Mouse (Mus musculus): ENCODE results near the gene Acox2.

Acox2 gene

DNA sequence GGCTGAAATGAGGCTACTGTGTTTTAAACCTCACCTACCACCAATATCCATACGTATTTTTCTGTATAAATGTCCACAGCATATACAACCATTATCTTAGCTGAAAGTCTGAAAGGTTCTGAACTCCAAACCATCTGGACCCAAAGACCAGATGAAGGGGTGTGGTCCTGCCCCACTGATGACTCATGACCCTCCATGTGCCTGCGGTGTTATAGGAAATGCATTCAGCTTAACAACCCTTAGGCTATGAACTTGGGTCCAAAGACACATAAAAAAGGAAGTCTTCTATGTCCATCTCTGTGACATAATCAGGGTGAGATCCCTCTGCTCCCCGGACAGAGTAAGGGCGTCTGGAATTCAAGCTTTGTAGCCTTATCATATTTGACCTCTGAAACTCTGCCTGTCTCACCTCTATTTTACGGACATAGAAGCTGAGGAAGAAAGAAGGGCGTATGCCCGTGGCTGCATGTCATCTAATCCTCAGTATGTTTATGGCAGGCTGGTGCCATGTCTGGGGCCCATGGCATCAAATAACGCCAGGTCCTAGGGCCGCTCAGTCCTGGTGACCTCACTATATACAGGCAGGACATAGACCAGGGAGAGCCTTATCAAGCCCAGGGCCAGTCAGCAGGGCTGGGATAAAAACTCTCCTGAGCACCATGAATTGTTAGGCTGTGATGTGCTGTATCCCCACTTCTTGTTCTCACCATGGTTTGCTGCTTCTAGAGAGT lies 8.8 kb downstream of the Acox2 start:
- in situ Hi-C loops (cut with MseI, MboI): no loop called here

DNA sequence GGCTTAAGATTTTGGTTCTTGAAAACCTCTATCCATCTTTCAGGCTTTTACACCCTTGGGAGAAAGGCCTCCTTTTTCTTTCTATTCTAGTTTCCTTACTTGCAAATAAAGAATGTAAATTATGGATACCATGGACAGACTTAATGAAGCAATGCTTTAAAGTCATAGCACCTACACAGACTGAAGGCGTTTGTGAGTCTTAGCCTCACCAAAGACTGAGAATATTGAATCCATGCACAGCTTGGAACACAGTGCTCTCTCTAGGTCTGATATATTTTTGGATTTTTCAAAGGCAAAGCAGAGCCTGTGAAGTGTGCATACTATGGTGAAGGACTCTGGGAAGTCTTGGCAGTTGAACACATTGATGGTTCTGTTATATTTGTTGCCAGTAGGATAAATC lies 9.9 kb downstream of the Acox2 start:
- in situ Hi-C loops (cut with MseI, MboI): no loop called here

DNA sequence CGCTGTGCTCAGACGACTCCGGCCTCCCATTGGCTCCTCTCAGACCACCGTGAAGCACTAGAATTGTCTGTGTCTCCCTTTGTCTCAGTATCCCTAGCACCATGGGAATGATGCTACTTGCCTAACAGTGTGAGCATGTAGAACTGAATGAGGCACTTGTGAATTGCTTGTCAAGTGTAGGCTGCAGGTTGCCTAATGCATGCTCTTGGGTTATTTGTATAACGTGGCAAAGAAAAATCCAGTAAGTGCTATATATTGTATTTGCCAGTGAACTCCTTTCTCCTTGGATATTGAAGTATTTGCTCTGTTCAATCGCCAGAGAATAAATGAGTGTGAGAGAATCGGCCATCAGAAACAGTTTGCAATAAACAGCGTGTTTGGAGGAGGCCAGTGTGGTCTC lies 12.3 kb downstream of the Acox2 start:
- in situ Hi-C loops (cut with MseI, MboI): no loop called here

DNA sequence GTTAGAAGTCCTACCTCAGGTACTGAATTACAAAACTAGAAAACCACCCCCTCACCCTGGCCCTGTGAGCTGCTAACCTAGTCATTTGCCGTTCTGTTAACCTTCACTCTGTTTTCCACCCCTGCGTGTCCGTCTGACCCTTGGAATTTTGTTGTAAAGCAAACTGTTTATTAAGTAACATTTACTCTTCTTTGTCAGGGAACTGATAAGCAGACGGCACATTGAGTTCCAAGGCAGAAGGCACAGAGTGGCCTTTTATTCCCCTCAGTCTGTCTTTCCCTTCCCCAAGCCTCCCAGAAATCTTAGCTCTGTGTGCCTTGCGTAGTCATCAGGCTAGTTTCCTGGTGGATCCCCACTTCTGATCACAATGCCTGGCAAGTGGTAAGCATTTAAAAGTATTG lies 14.9 kb downstream of the Acox2 start:
- in situ Hi-C loops (cut with MseI, MboI): no loop called here

DNA sequence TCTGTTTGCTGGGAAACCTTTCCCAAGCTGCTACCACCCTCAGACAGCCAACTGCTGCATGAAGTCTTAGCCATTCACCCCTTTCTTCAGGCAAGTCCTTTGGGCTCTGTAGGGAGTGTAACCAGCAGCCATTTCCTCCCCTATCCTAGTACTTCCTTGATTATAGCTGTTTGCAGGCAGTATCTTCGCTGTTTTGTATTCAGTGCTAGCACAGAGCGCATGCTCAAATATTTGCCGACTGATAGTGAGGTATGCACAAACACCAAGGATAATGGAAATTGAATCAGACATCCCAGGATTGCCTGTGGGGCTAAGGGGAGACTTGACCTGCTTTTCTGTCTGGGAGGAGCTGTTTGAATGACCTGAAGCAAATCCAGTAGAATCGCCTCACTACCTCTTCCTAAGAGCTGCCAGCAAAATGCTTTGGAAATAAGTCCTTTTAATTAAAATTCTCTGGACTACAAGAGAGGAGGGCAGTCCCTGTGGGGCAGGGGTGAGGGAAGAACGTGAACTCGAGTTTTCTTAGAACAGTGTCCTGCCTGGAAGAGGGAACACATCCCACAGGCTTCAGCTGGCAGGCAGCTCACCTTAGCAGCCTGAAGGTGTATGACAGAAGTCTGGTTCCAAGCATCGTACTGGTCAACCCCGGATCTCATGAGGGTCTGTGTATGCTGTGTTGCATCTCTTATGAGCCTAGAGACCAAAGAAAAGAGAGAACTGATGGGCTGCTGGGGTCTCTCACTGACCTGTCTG lies 15.8 kb downstream of the Acox2 start:
- in situ Hi-C loops (cut with MseI, MboI): no loop called here

DNA sequence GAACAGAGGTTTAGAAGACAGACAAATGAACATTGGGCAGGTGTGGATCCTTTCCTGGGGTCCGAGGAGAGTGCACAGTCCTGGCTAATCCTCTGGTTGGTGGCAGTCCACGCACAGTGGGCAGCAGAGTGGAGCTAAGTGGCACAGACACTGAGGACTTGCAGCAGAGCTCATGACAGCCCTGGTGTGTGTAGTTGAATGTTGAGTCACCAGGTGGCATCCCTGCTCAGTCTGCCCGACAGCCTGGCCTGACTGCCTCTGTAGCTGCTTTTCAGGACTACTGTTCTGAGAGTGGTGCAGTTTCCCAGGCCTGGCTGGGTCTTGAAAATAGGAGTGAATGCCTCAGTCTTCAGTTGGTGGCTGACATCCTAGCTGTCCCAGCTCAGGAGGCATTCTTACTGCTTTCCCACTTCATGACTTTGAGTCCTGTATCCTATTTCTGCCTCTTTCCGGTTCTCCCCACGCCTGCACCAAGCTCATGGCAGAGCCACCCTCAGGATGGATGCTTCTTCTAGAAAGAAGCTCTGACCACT lies 16.7 kb downstream of the Acox2 start:
- in situ Hi-C loops (cut with MseI, MboI): no loop called here

DNA sequence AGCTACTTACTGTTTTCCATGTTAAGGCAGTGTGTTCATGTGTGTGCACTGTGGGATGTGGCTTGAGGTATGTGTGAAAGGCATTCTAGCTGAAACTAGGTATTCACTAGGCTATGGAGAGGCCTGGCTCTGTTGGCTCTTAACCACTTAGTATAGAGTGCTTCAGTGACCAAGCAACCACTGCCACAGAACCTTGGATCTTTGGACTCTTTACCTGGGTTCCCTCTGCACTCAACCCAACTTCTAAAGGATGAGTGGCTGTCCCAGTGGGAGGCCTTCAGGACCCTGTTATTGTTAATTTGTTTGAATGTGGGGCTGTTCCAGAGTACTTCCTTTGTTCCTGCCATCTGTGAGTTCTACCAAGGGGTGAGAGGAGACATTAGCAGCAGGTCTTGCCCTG lies 17.3 kb downstream of the Acox2 start:
- in situ Hi-C loops (cut with MseI, MboI): no loop called here

DNA sequence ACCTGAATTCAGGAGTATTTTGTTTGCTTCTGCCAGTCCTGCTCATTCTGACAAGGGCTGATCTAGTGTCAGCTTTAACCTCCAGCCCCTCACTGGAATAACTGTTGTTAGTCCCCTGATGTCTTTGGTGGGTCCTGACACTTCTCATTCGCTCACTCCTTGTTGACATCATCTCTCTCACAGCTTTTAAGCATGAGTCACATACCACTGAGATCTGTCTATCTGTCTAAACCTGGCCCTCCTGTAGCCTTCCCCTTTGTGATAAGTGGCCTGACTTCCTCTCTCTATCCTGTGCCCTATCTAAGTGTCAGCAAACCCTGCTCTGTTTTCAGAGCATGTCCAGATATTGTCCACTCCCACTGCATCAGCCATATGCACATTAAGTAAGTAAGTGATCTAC lies 25.9 kb downstream of the Acox2 start:
- in situ Hi-C loops (cut with MseI, MboI): no loop called here

DNA sequence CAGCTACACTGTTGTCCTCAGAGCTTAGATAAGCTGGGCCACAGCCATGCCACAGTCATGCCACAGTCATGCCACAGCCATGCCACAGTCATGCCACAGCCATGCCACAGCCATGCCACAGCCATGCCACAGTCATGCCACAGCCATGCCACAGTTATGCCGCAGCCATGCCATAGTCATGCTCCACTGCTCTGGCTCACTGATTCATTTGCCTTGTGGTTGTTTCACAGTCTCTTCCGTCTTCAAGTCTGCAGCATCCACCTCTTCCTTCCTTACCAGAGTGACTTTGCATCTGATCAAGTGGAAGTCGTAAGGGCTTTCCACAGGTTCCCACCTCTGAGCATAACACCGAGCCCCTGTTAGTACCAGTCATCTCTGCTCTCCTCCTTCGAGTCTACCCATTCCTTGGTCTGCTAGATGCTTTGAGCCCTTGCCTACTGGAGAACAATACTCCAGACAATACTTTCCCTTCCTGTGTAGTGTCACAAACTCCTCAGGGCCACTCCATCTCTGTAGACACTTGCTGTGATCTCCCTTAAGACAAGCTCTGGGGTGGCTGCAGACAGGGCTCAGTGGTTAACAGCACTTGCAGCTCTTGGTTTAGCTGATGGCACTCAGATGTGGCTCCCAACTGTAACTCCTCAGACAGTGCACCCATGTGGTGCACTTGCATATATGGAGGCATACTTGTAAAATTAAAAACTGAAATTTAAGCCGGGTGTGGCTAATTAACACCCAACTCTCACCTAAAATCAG lies 26.8 kb downstream of the Acox2 start:
- in situ Hi-C loops (cut with MseI, MboI): no loop called here

DNA sequence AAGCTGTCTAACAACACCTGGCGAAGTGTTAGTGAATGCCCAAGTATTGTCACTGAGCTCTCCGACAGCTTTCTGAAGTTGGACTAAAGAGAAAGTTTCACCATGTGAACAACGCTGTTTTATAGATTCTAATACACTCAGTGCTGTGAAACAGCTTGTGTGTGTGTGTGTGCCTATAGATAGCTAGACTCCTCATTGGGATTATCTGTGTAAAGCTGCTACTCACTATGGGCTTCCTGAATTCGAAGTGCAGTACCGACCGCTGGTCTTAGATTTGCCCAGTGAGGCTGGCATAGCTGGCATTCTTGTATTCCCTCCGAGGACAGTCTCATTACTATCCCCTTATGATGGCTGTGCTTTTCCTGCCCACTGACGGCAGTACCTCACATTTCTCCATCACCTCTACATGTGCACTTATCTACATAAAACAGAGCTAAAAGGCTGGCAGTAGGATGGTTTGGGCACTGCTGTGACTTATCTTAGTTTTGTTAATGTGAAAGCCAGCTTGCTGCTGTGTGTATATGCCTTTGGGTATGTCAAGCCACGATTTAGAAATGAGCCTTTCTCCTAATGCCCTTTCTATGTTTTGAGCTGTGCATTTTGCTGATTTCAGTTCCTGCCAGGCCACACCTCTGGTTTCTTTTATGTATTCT lies 29.7 kb downstream of the Acox2 start:
- in situ Hi-C loops (cut with MseI, MboI): no loop called here

DNA sequence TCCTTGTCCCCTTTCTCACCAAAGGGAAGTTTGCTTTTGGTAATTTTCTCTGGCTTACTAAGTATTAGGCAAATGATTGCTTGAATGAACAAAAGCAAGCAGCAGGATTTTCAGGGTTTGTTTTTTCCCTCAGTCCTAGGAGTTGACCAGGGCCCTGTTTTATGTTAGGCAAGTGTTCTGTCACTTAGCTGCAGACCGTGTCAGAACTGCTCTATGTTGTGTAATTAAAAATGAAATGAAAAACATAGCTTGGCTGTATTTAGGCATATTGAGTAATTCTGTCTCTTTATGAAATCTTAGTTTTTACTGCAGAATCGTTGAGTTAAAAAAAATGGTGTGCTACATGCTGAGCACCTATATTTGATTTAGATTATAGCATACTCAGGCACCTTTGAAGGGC lies 34.3 kb downstream of the Acox2 start:
- in situ Hi-C loops (cut with MseI, MboI): no loop called here

DNA sequence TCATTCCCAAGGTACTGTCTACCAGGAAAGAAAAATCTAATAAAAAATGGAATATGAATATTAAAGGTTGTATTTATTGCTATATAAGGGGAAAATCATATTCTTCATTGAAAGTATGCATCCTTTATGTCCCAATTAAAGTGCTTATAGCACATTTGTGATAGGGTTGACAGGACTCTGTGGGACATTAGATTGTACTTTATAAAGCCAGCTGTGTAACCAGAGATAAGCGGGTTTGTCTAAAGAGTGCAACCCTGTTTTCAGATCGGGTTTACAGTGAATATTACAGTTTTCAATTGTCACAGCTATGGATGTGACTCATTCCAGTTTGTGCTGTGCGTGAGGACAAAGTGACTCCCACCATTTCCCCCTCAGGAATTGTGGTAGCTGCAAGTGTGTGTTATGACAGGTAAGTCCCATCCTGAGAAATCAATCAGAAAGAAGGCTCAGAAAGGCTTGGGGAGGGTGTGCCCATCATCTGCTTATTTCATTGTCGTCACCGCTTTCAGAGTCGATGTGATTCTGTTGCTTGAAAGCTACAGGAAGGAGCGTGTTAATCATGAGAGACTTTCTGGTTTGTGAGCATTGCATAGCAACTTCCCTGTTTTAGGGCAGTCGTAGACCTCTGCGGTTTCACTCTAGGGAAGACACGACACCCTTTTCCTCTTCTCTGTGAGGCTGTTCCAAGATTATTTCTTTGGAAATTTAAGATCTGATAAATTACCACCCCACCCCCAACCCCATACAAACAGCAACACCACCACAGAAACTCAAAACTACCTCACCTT lies 35.5 kb downstream of the Acox2 start:
- in situ Hi-C loops (cut with MseI, MboI): no loop called here

DNA sequence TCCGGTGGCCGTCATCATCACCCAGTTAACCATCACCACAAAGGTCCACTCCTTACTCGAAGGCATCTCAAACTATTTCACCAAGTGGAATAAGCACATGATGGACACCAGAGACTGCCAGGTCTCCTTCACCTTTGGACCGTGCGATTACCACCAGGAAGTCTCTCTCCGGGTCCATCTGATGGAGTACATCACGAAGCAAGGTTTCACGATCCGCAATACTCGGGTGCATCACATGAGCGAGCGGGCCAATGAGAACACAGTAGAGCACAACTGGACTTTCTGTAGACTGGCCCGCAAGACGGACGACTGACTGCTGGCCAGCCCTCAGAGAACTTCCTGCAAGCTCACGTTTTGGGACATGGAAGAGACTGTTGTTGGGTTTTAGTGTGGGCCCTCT lies 36.6 kb downstream of the Acox2 start:
- in situ Hi-C loops (cut with MseI, MboI): no loop called here

DNA sequence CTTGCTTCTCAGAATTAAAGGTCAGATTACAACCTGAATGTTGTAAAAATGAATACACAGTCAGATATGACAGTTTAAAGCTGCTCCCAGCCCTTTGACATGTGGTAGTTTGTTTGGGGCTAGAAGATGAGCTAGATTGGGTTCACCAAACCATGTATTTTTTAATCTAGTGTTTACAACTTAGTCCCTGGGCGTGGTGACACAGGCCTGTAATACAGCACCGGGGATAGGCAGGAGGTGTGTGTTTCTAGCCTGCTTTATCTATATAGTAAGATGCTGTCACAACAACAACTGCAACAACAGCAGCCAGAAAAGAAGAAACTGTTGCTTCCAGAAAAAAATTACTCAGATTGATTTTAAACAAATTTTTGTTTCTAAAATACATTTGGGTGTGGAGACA lies 38.2 kb downstream of the Acox2 start:
- in situ Hi-C loops (cut with MseI, MboI): no loop called here

DNA sequence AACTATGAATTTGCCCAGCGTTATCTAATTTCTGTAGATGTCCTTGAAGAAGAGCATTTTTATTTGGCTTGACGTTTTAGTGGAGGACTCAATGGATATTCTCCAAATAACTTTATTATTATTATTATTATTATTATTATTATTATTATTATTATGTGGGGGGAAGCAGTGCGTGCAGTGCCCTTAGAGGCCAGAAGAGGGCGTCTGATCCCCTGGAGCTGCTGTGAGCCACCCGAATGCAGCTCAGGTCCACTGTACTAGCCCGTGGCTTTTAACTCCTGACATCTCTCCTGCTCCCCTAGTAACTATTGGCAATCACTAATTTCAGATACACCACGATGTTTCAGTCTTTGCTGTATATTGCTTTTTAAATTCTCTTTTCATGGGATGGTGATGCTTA lies 38.8 kb downstream of the Acox2 start:
- in situ Hi-C loops (cut with MseI, MboI): no loop called here

DNA sequence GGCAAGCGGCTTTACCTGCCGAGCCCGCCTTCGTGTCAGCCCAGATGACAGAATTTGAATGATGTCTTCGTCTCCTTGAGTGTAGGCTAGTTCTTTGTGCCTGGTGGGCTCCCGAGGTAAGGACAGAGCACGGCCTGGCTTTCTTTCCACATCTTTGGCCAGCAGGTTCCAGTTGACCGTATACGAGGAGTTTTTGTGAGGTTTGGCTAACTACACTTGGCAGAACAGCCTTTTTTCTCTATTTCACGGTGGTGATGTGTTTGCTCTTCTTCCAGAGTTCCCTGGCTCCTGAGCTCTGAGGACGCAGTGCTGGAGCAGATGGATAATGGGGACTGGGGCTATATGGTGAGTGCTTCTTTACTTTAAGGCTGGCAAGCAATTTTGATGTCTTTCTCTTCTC lies 39.3 kb downstream of the Acox2 start:
- in situ Hi-C loops (cut with MseI, MboI): no loop called here

DNA sequence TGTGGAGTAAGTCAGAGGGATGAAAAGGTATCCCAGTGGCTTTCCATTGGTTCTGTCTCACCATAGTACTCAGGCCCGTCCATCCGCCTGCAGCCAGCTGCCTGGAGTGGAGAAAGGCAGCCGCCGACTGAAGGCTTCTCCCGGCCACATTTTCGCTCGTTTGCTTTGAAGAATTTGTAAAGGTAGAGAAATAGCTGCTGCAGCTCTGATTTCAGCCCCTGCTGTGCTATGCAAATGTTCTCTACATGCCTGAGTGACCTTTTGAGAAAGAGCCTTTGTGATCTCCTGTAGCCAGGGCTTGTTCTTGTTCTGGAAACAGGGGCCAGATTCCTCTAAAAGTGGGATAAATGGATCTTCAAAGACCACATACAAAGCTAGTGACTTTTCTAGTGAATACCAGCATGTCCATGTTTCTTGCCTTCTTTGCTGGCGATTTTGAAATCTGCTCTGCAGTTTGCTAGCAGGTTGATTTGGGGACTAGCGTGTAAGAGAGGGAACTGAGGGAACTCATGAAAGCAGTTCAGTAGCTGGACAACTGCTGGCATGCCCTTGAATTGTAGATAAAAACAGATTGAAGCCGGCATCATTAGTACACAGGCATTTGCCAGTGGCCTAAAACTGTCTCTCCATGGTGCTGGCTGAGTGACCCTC lies 40.3 kb downstream of the Acox2 start:
- in situ Hi-C loops (cut with MseI, MboI): no loop called here

DNA sequence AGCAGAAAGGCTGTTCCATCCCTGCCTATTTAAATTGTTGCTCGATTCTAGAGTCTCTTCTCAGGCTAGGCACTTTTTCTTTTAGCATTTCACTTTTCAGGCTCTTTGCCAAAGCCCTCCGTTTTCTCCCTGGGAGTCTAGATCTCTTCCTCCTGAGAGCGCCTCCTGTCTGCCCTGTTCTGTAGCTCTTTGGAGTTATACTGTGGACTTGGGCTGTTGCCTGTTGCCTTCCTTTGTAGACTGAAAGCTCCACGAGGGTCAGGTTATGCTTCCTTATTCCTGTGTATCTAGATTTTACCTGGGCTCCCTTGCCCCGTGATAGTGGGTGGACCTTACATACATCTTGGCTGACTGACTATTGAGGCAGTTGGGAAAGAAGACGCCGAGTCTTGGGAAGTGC lies 40.9 kb downstream of the Acox2 start:
- in situ Hi-C loops (cut with MseI, MboI): no loop called here

DNA sequence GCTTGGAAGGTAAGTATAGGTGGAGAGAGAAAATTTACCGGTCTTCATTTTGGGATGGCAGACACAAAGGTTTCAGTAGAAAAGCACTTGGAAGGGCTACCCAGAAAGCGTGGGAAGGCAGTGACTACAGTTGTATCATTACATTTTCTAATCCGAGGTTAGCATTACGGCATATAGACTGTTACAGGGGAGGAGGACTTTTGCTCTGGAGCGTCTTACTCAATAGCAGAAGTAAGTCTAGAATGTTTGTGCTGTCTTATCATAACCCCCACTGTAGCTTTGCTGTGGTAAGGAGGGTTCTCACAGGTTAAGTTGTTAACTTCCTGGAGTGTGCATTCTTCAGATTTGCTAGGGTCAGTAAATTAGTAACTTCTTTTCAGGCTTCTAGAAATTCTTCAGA lies 43.1 kb downstream of the Acox2 start:
- in situ Hi-C loops (cut with MseI, MboI): no loop called here

DNA sequence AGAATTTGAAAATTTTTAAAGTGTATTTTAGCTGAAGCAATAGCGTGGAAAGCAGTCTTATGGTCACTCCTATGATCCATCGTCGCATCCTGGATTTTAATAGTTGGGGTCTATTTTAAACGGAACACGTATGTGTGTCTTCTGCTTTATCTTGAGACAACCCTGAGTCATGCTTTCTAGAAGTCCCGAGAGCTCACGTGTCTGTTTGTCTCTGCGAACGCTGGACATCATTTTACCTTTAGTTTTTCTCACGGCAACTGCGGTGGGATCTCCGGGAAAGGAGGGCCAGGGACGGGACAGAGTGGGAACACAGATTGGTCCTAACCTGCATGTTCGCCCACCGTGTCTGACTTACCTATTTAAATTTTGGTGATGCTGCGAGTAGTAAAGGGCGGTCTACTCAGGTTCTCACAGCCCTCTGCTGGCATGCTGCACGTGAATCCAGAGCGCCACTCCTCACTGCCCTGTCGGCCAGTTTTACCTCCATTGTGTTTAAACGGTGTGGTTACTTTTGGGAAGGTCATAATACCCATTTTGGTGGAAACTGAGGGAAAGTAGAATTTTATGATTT lies 43.9 kb downstream of the Acox2 start:
- in situ Hi-C loops (cut with MseI, MboI): no loop called here
